Mouse (Mus musculus) adrenal gland, adult 8-10 months (tissue): Measurements from ENCODE around the gene Fuz. TPM values are rescaled to one million over a fixed set of nuclear protein-coding genes. Genes with fewer than 3 reads are reported as not detected.

ENCODE experiments used
- DNase-seq: peaks from one replicate; pipeline ENCODE4 v3.0.0; 2022
- total RNA-seq, 4 experiments: library from RNA; stranded (reverse); gene quantifications; 2 replicates each; pipeline ENCODE4 v1.2.4; 2022

Gene Fuz
- total RNA-seq, 4 experiments from 2014 or later = 27.2 to 46.8 (median 38.4) TPM

DNA sequence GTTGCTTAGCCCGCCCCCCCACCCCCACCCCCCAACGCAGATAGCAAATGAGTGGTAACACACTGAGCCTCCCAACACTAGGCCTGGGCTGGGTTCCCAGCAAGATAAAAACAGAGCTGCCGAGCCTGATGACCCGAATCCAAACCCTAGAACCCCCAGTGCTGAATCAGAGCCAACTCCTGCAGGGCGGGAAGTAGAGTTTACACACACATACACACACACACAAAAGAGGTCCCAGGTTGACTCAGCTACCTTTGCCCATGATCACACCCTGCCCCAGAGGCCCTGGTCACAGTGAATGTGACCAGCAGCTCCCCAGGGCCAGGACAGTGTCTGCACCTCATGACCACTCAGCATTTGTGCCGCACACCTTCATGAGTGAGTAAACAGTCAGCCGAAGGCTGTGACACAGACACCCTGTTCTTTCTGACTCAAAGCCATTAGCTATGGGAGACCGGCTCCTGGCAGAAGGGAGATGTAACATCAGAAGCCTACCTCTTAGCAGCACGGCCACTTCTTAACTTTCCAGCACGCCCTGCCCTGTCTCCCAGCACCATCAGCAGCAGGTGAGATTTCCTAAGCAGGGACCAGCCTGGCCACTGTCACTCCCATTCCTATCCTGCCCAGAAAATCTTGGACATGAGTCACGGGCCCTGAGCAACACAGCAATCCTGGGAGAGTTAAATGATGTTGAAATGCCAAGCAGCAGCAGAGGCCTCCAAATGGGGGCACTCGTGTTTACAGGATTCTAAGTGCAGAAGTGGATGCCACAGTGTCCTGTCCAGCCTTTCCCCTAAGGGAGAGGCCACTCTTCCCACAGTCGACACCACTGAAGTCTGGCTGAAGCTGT lies 7.4 kb upstream of the Fuz start:
- peak; percentile 47 for DNase-seq

DNA sequence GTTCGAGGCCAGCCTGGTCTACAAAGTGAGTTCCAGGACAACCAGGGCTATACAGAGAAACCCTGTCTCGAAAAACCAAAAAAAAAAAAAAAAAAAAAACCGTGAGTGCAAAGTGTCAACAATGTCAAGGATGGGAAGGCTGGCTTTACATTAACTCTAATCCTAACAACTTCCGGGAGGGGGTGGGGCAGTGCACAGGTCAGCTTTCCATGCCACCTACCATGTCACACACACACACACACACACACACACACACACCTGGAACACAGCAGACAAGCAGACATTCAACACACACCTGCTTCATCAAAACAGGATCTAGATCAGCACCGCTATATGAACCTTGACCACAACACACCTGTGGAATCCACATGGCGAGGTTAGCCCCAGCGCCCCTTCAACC lies 5.7 kb upstream of the Fuz start:
- no peak for DNase-seq

DNA sequence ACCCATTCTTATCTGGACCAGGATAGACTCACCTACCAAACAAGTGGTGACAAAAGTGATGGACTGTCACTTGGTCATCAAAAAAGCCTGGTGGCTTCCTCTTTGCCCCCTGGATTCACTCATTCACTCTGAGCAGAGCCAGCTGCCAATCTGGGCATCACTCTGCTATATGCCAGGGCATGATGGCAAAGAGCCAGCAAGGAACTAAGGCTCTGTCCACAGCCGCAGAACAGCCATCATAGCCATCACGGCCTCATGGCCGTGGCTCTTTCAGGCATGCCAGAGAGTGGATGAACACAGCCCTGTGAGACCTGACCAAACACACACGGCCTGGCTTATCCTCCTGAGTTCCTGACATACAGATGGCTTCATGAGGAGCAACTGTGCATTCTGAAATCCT lies 5.1 kb upstream of the Fuz start:
- no peak for DNase-seq

- DNase-seq = no peak
These were observed 4.3 kb upstream of the Fuz start for GRCm38 (mm10) chr7:44891611-44892010.

DNA sequence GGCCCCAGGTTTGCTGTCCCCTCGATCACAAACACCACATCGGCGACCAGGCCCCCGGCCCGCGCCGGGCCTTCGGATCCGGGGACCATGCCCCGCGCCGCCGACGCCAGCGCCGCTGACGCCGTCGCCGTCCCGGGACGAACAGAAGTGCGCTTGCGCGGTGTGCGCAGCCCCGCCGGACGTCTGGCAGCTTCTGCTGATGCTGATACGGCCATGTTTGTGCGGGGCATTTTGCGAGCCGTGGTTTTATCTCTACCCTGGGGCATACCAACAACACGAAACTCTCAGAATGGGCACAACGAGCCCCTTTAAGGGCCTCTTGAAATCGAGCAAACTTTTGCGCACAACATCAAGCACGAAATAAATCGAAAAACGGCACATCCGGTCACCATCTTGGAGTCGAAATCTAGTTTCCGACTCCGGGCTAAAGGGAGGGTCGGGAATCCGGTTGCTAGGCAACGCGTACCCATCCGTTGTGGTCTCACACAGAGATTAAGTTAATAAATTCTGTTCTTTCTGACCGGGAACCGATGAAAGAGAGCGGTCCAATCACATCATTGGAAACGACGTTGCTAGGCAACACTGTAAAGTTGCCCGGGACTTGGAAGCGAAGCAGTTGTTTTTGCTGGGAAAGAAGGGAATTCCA lies 3.5 kb upstream of the Fuz start, which contains the start of gene Med25:
Gene Med25, minus strand, starts transcription at position 437 of the 646 bp plus-strand sequence.
- peak; percentile 92 for DNase-seq

- no peak for DNase-seq
These were observed 2.7 kb upstream of the Fuz start for GRCm38 (mm10) chr7:44893197-44893596.

DNA sequence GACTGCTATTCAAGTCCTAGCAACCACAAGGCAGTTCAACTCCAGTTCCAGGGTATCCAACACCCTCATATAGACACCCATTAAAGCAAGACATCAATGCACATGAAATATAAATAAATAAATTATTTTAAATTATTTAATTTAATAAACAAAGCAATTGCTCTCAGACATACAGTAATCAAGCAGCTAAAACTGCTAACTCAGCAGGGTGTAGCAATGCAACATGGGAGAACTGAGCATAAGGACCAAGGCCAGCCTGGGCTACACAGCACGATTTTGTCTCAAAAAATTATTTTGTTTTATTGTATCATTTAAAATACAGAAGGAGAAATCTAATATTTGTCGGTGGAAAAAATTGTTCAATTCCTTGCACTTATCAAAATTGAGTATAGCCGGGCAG lies 1.7 kb upstream of the Fuz start:
- no peak for DNase-seq

DNA sequence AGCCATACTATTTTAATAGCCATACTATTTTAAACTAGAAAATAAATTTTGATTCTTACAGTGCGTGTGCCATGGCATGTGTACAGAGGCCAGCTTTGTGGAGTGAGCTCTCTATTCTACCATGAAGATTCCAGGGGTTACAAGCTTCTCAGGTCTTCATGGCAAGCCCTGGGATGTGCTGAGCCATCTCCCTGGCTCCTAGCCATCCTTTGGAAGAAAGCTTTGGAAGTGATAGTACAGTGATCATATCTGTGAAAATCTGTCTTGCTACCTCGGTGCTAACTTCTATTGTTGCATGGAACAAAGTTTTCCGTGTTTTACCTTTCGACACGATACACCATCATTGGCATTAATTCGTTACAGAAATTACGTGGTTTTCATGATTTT lies 680 bp upstream of the Fuz start:
- DNase-seq = no peak

- no peak for DNase-seq
These were observed 620 bp downstream of the Fuz start for GRCm38 (mm10) chr7:44896499-44896898.

GRCm38 (mm10) chr7:44898607-44899006 lies 2.7 kb downstream of the Fuz start:
- no peak for DNase-seq

DNA sequence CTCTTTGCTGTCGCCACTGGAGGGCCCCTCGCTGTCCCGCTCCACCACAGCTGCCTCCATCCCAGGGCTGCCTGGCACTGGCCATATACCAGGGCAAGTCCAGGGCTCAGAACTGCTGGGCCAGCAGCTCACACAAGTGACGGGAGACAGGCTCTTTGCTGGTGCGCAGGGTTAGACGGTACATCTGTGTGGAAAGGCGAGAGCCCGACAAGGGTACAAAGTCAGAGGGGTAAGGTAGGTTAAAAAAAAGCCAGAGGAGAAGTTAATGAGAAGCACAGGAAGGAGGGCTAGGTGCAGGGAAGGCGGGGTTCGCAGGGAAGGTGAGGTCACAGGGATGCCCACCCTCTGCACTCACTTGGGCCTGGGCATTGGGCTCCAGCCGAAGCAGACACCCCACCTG lies 4.8 kb downstream of the Fuz start:
- no peak for DNase-seq

- no peak for DNase-seq
These were observed 5.4 kb downstream of the Fuz start for GRCm38 (mm10) chr7:44901230-44901722.

DNA sequence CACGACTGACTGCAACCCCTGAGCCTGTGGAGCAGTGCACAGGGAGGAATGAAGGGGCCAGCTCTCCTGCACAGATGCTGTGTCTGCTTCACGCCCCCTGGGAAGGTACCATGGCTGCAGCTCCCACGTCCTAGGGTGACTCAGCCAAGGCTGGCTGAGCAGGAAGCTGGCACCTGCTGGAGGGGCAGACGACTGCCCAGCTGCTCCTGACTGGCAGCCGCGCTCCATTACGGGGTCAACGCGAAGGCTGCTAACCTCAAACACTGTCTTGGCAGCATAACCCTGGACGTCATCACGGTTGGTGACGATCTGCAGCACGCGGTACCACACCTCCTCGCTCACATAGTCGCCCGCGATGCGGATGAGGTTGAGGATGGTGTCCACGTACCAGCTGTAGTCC lies 9.6 kb downstream of the Fuz start:
- DNase-seq = no peak

GRCm38 (mm10) chr7:44908706-44909476 lies 13.0 kb downstream of the Fuz start:
- DNase-seq = peak; percentile 83

DNA sequence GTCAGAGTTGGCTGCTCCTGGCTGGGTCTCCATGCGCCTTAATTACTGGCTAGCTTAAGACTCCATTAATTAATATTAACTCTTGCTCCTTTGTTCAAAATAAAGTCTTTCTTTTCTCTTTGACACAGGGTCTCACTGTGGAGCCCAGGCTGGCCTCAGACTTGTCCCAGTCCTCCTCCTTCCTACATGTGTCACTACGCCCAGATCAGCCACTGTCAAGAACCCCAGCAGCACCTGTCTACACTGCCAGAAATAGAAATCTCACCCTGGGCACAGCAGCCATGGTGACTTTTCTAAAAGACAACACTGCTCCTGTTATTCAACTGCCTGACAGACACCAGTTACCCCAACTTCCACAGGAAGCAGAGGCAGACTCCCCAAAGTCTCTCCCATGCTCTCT lies 18.5 kb downstream of the Fuz start:
- no peak for DNase-seq

GRCm38 (mm10) chr7:44915314-44915713 lies 19.4 kb downstream of the Fuz start:
- DNase-seq = no peak

DNA sequence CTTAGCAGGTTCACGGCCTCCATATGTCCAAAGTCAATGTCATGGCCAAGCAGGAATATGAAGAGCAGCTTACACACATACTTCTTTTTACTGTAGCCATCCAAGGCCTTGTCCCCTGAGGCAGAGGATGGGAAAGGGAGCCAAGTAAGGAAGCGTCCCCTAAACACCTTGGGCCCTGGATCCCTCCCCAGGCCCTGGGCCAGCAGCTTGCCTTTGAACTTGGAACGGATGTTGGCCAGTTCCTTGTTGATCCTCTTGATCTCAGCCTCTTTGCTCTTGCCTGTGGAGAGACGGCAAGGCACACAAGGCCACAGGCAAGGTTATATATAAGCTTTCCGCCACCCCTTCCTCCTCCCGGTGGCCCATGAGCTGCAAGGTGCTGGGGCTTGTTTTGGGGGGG lies 20.3 kb downstream of the Fuz start:
- no peak for DNase-seq

GRCm38 (mm10) chr7:44916881-44917280 lies 21.0 kb downstream of the Fuz start:
- no peak for DNase-seq

GRCm38 (mm10) chr7:44918219-44918618 lies 22.3 kb downstream of the Fuz start:
- no peak for DNase-seq

DNA sequence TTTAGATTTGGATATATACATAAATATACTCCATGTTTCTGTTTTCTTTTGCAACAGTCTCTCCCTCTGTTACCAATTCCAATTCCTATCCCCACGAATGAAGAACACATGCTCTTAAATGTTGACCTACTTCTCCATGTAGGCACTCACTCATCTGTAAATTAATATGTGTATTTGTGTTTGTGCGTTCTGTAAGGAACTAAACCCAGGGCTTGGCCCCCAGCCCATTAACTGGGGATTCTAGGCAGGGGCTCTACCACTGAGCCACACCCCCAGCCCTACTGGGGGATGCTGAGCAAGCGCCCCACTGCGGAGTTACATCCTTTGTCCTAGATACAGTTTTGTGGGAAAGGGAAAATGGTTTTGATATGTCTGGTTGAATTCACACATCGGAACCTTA lies 23.2 kb downstream of the Fuz start:
- DNase-seq = no peak

DNA sequence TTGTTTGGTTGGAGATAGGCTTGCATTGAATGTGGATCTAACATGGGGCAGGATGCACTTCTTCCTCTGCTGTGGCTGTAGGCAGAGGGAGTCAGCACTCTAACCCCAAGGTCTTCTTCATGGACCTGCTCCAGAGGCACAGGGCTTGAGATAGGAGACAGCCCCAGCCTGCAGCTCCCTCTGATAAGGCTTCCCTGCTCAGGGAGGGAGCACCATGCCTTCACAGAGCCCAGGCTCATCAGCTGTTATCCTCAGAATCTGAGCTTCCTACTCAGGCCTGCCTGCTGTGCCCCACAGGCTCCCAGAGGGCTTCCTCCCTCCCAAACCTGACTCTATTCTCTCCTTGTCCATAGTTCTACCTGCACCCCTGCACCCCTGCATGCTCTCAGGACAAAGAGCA lies 26.7 kb downstream of the Fuz start:
- DNase-seq = no peak

DNA sequence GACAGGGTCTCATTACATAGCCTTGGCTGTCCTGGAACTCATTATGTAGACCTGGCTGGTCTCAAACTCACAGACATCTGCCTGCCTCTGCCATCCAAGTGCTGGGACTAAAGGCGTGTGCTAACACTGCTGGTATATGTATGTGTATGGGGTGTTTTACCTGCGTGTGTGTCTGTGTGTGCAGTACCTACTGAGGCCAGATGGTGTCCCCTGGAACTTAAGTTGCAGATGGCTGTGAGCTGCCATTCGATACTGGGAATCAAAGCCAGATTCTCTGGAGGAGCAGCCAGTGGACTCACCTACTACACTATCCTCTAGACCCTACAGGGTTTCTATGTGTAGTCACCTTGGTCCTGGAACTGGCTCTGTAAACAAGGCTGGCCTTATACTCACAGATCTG lies 29.6 kb downstream of the Fuz start:
- no peak for DNase-seq

- DNase-seq = no peak
These were observed 32.7 kb downstream of the Fuz start for GRCm38 (mm10) chr7:44928570-44928969.
